Mouse (Mus musculus) testis, adult 2 months (tissue): ENCODE data around the gene Atp6v0d1.

ENCODE experiments used
- CTCF ChIP-seq: fragments of 200-500 bp; IDR thresholded peaks from 2 replicates; pipeline ENCODE4 v1.5.1; 2012; ENCODE audit warnings: low read depth, mild to moderate bottlenecking, inconsistent platforms, low read length, moderate library complexity; ENCODE audit not compliant: control insufficient read depth, insufficient read depth, insufficient replicate concordance
- POLR2A ChIP-seq: fragments of 200-500 bp; IDR thresholded peaks from 2 replicates; pipeline ENCODE4 v1.6.1; 2012; ENCODE audit warnings: low read depth, mild to moderate bottlenecking, inconsistent platforms, low read length, moderate library complexity; ENCODE audit not compliant: control insufficient read depth

DNA sequence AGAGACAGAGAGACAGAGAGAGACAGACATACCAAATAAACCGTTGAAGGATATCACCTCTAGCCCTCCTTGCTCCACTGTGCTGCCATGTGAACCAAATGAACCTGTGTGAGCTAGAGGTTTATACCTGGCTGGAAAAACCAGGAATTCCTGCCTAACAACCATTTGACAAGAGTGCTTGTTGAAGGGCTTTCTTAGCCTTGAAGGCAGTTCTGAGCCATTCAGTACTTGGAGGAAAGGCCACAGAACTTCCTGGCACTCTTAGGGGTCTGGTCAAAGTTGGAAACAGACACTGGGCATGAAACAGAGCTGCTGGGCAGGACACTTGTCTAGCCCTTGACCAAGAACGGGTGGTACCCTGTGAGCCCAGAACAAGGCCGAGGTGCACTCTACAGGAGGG is 71.3 kb downstream of the Atp6v0d1 start:
- TF ChIP-seq CTCF (no peak), POLR2A (no peak)
